19 mouse cellular contexts compared by ENCODE assay signal in genomic region chr10:67430805-67431204, GRCm38 (mm10).
DNase-seq lines count a peak whose midpoint lies in the region.
"Had no signal": no experiment of that assay in that cellular context is flagged by ENCODE, and none has a peak within 500 bp of the region (broad histone marks: within the 10 kb centered on the region; RNA-seq: fewer than 3 reads in every experiment).

No protein-coding gene starts in this region.

- peak; percentile 42 for DNase-seq in 416B (ENCODE audit: low read depth)
- peak; percentile 8 for DNase-seq in MEL-GATA-1-ER (ENCODE audit: extremely low read depth, low read depth)
- DNase-seq in induced T-regulatory cell, adult 2 months (ENCODE audit: low read depth) = peak; percentile 16
- peak; percentile 29 for DNase-seq in naive thymus-derived CD4-positive, alpha-beta T cell, adult 2 months (ENCODE audit: low read depth)
- no peak for DNase-seq in cerebellum, adult 9-11 months
- DNase-seq in spleen, postnatal 36 days (ENCODE audit: low spot score in 2 of 2) = no peak
- DNase-seq in urinary bladder, adult 18-20 months (ENCODE audit: low spot score in 2 of 2) = no peak
- DNase-seq: adrenal gland, postnatal 25 days; cerebellum, adult 11-12 months; cerebellum, postnatal 14 days; gastrocnemius, postnatal 14 days; heart, adult 11 months; heart, postnatal 4 days; kidney, adult 18-20 months; kidney, postnatal 36 days; left cerebral cortex, postnatal 4 days; liver, postnatal 0 days; right cerebral cortex, adult 18-20 months; right cerebral cortex, postnatal 4 days had no signal

Comparison
In these comparisons a context has a peak if more than half of its experiments do, and no peak if none do; other contexts are left out.
1. DNase-seq: peak in 416B (single experiment), MEL-GATA-1-ER (single experiment), induced T-regulatory cell, adult 2 months (single experiment) and naive thymus-derived CD4-positive, alpha-beta T cell, adult 2 months (single experiment); none in cerebellum, adult 9-11 months (single experiment), spleen, postnatal 36 days (0 of 2) and urinary bladder, adult 18-20 months (0 of 2).